Mouse (Mus musculus): ENCODE data around the gene Tecta.

Tecta gene

GRCm38 (mm10) chr9:42387038-42387437 is 12.7 kb downstream of the Tecta start:
- DNase-seq (ENCODE audit: low spot score), result no peak

- no peak for DNase-seq (ENCODE audit: low spot score)
These were observed 14.1 kb downstream of the Tecta start for GRCm38 (mm10) chr9:42385656-42386055.

DNA sequence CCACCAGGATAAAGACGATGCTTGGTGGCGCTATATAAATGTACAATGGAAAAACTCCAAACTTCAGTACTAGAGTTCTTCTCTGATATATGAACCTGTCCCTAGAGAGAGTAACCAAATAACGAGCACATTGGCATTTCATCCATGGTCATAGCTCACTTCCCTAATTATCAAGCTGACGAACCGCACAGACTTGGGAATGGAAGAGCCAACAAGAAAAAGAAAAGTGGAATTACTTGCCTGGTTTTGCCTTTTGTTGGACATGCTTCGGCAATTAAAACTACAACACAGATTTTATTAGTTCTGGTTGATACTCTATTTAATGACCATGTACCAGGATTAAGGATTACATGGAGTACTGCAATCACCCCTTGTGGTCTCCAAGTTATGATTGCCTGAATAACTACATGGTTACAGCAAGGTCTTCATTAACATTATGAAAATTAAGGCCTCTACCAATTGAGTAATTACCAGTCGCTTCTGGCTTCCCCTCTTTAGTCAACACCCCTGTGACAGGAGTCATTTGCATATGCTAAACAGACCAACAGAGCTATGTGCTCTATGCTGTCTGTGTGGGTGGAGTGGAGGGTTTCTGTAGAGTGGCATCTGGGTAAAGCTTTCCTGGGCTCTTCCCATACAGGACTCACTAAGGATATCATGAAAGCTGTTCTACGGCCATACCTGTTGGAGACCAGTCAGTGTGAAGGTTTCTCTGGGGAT is 16.9 kb downstream of the Tecta start:
- no peak for DNase-seq (ENCODE audit: low spot score)

DNA sequence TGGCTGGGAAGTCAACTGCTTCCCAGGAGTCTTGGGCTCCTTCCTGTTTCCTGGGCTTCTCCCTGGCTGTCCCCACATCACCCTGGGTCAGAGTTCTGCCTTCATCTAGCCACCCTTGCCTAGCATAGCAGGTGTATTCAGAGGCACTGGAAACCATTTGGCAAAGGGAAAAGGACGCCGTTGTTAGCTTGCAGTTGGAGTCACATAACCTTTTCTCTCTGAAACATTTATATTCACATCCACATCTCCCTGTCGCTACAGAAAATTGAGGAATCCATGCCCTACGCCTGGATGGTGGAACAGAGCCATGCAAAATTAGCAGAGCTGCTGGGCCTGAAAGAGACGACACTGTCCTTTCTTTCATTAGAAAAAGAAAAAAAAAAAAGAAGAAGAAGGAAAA is 17.7 kb downstream of the Tecta start:
- peak; percentile 28 for DNase-seq (ENCODE audit: low spot score)

- no peak for DNase-seq (ENCODE audit: low spot score)
These were observed 21.7 kb downstream of the Tecta start for GRCm38 (mm10) chr9:42378071-42378470.

GRCm38 (mm10) chr9:42377656-42378055 is 22.1 kb downstream of the Tecta start:
- DNase-seq (ENCODE audit: low spot score), result no peak

GRCm38 (mm10) chr9:42371670-42372368 is 27.9 kb downstream of the Tecta start:
- DNase-seq (ENCODE audit: low spot score), result no peak

DNA sequence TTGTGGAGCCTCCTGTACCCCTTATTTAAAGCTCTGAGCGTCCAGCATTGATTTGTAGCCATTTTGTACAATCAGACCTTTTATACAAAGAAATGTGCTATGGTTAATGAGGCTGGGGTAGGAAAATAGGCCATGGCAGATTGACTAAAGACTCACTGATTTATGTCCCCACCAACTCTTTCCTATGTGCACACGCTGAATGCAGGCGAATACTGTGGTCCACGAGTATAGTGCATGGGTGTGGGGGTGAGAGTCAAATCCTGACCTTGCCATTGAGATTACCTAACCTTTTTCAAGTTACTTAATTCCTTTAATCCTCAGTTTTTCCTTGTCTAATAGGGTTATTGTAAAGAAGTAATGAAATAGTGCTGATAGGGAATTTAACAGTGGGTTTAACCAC is 42.1 kb downstream of the Tecta start:
- DNase-seq (ENCODE audit: low spot score), result no peak

GRCm38 (mm10) chr9:42354871-42355270 is 44.9 kb downstream of the Tecta start:
- no peak for DNase-seq (ENCODE audit: low spot score)

GRCm38 (mm10) chr9:42349791-42350190 is 49.9 kb downstream of the Tecta start:
- DNase-seq (ENCODE audit: low spot score), result no peak

- no peak for DNase-seq (ENCODE audit: low spot score)
These were observed 53.4 kb downstream of the Tecta start for GRCm38 (mm10) chr9:42346297-42346696.

DNA sequence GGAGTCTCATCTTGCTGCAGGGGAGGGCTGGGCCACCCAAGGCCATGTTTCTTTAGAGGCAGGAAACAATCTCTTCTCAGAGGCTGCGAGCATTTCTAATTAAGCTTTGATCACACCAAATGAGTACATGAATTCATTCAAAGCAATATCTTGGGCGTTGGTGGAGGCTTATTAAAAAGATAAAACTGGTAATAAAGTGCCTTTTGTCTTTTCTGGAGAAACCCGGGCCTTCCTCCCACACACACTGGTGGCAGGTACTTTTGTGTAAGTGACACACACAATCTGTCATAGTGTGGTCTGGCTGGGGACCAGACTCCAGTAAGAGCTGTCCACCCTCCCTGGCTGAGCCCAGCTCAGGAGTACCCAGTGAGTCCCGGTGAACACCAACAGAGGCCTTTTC is 60.6 kb downstream of the Tecta start:
- no peak for DNase-seq (ENCODE audit: low spot score)

GRCm38 (mm10) chr9:42337026-42337425 is 62.7 kb downstream of the Tecta start:
- no peak for DNase-seq (ENCODE audit: low spot score)

- DNase-seq (ENCODE audit: low spot score), result no peak
These were observed 63.2 kb downstream of the Tecta start for GRCm38 (mm10) chr9:42336575-42336974.

- DNase-seq (ENCODE audit: low spot score), result no peak
These were observed 64.8 kb downstream of the Tecta start for GRCm38 (mm10) chr9:42334885-42335284.

DNA sequence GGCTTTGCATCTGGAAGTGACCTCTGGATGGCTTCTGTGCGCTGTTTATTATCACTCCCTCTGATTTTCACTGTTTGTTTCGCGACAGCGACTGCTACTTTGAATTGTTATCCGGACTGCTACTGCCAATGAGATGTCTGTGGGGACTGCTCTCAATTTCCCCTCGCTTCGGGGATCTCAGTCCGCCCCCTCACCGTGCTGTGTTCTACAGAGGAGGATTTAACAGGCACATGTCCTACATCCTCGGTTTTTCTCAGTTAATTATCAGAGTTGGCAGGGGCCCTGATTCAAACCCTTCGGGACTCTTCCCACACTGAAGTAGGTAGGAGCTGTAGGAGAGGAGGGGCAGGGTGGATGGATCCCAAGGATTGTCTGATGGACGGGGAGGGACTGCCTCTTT is 67.0 kb downstream of the Tecta start:
- no peak for DNase-seq (ENCODE audit: low spot score)

DNA sequence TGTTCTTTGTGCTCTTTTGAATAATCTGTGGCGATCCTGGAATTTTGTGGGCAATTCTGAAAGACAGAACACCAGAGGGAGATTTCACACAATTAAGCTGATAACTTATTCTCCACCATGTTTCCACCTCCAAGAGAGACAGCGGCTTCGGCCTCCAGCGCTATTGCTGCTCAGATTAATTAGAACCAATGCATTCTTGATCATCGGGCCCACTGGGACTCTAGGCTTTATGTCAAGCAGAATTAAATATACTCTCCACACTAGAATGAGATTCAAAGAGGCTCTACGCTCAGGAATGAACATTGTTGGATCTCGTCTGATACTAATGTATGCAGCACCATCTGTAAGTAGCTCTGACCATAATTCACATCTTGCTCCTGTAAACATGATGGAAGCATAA is 68.4 kb downstream of the Tecta start:
- no peak for DNase-seq (ENCODE audit: low spot score)

GRCm38 (mm10) chr9:42329753-42330152 is 70.0 kb downstream of the Tecta start:
- DNase-seq (ENCODE audit: low spot score), result no peak

DNA sequence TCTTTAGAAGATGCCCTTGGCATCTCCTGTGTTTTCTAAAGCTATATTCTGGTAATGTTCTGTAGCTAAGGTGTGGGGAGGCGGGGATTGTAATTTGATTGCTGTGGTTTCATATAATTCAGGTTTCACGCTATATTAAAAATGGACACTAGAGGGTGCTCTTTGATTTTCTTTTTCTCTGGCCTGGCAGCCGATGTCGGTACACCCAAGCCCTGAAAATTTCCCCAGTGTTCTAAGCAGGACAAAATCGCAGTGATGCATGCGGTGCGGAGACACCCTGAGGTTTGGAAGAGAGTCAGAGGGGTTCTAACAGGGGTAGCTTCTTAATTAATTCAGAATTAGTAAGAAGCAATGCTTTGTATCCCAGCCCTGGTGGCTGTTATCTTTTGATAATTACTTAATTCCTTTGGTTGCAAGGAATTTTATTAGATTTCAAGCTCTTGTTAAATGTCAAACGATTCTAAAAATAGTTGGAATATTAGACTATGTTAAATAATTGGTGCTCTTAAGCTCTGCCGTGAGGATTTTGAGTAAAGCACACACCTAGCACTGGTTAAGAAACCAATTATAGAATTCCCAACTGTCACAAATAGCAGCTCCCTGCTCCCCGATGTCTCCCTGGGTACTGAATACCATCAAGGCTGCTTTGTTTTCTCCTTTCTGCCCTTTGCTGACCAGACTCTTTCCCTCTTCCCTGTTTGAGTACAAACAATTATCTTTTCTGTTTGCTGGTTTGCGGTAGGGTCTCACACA is 72.9 kb downstream of the Tecta start:
- DNase-seq (ENCODE audit: low spot score), result peak; percentile 58

GRCm38 (mm10) chr9:42324640-42325394 is 74.9 kb downstream of the Tecta start:
- DNase-seq (ENCODE audit: low spot score), result no peak

GRCm38 (mm10) chr9:42323238-42323637 is 76.5 kb downstream of the Tecta start:
- no peak for DNase-seq (ENCODE audit: low spot score)

GRCm38 (mm10) chr9:42321442-42321841 is 78.3 kb downstream of the Tecta start:
- DNase-seq (ENCODE audit: low spot score), result no peak

All from left cerebral cortex, adult 11 months (tissue).